Mouse (Mus musculus): ENCODE data around the gene Fam187b.

DNA sequence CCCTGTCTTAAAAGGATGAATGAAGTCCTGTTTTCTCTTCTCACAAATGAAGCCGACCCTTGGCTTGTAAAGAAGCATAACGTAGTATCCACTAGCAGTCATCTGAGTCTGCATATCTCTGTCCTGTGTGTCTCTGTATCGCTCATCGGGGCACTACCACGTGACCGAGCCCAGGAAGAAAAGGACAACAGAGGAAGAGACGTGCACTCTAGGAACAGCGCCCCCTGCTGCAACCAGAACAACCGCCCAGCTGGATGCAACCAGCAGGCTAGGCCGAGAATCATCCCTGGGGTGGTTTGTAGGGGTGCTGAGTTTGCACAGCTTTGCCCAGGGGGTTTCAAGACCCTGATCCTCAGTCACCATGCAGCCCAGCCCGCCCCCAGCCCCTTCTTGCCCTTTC is 61.2 kb downstream of the Fam187b start:
- TF ChIP-seq CTCF (IDR thresholded peaks at IDR 0.05; ENCODE audit: low read depth) (peak; percentile 72), EP300 (IDR thresholded peaks at IDR 0.05; ENCODE audit: low read depth) (no peak)

Data from liver, embryonic 14.5 days (tissue).